Mouse (Mus musculus) adrenal gland, postnatal 25 days (tissue): ENCODE results near the gene Nup35. TPM values are rescaled to one million over a fixed set of nuclear protein-coding genes. Genes with fewer than 3 reads are reported as not detected.

Experiments used
- DNase-seq: peaks from one replicate; pipeline ENCODE4 v3.0.0; 2021; ENCODE audit warnings: mixed read lengths
- microRNA-seq, 2 experiments: library from miRNA; unstranded; fragments of <30 nt; microRNA quantifications; one replicate each; pipeline ENCODE4 v1.2.0; 2021
- total RNA-seq: library from RNA; stranded (reverse); gene quantifications from 2 replicates; pipeline ENCODE4 v1.2.3, GENCODE M21; 2021

Gene Nup35
- total RNA-seq, 1 experiment from 2014 or later: 29.6 TPM

DNA sequence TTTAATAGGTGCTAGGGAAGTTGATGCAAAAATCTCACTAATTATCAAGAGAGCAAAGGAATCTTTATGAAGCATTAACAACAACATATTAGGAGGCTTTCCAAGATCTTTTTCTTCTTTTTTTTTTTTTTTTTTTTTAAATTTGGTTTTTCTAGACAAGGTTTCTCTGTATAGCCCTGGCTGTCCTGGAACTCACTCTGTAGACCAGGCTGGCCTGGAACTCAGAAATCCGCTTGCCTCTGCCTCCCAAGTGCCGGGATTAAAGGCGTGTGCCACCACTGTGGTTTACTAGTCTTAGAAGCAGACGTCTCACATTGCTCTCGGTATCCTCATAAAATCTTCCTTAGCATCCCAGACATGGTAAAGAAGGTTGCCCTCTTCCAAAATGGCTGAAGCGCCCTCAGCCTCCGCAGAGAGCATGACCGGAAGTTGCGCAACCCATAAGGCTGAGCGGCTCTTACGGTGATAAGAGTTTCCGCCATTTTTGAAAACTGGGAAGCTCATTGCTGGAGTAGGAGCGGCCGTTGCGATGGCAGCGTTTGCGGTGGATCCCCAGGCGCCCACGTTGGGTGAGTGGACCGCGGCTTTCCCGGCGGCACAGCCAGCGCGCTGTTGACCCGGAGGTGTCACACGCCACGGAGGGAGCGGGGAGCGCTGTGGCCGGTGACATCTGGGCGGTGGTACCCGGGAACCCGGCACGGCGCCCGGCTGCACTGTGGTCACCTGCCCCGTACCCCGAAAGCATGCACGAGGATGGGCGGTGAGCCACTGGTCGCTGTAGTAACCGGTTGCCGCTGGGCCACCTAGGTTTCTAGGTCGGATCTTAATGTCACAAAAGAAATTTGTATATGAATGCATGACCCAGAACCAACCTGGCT is 21.6 kb downstream of the Nup35 start:
- DNase-seq: peak; percentile 89

DNA sequence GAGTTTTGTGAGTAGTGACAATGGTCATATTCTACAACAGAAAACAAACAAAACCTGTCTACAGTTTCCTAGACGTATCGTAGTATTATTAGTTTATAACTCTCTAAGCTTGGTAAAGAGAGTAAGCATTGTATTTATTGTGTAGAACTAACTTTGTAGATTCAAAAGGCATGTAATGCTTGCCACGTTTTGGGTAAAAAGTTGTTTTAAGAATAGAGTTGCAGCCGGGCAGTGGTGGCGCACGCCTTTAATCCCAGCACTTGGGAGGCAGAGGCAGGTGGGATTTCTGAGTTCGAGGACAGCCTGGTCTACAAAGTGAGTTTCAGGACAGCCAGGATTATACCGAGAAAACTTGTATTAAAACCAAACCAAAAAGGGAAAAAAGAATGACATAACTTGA is 22.4 kb downstream of the Nup35 start:
- DNase-seq: no peak

GRCm38 (mm10) chr2:80639864-80640263 is 22.8 kb downstream of the Nup35 start:
- no peak for DNase-seq

DNA sequence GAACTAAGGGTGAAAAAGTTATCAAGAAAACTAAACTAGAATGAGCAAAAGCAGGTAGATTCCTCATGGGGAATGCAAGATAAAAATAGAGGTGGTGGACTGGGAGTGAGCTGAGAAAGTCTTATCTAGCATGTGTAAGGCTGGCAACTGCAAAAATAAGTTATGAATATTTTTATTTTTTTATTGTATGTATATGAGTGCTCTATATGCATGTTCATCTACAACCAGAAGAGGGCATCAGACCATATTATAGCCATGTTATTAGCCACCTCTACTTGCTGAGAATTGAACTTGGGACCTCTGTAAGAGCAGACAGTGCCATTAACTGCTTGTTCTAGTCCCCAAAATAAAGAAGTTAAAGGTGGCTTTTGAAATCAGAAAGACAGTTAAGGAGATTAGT is 44.4 kb downstream of the Nup35 start:
- DNase-seq: no peak

DNA sequence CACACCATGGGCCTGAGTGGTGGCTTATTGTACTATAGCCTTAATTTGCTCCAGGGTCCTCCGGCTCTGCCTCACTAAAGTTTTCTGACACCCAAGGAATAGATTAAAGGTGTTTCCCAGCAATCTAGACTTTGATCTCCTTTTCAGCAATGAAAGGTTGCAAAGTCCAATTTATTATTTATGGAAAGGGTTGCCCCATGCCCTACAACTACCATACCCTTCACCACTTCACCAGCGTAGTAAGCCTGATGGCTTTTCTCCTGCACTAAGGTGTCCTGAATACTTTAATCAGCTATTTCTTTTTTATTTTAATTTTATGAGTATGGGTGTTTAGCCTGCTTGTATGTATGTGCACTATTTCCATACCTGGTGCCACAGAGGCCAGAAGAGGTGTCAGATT is 45.6 kb downstream of the Nup35 start:
- no peak for DNase-seq

- no peak for DNase-seq
Measured at GRCm38 (mm10) chr2:80667396-80667964, 50.4 kb downstream of the Nup35 start.

GRCm38 (mm10) chr2:80669868-80670666 is 53.0 kb downstream of the Nup35 start:
- DNase-seq: no peak

DNA sequence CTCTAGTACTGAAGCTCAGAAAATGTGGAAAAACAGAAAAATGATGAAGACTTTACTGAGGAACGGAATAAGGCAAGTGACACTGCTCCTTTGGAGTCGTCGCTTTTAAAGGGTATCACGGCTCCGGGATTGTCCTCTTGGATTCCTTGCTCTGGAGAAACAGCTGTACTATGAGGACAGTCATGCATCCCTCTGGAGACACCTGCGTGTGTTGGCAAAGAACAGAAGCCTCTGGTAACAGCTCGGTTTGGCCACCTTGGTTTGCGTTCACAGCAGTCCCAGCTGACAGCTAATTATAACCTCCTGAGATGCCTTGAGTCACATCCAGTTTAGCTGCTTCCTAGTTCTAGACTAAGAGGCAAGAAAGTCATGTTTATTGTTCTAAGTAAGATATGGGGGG is 61.8 kb downstream of the Nup35 start:
- no peak for DNase-seq

DNA sequence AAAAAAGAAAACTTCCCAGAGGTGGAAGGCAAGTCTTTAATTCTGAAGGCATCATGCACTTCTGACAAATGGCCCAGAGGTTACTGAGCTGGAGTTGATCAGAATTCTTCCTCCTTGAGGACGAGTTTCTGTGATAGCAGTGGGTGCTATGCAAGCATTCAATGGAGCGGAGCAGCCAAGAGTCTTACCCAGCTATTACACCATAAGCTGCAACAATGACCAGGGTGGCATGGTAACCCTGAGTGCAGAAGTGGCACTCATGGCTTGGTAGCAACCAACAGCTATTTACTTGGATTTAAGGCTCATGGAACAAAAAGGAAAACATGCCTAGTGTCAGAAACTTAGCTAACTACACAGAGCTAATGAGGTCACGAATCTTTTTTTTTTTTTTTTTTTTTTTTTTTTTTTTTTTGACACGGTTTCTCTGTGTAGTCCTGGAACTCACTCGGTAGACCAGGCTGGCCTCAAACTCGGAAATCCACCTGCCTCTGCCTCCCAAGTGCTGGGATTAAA is 66.7 kb downstream of the Nup35 start:
- no peak for DNase-seq

DNA sequence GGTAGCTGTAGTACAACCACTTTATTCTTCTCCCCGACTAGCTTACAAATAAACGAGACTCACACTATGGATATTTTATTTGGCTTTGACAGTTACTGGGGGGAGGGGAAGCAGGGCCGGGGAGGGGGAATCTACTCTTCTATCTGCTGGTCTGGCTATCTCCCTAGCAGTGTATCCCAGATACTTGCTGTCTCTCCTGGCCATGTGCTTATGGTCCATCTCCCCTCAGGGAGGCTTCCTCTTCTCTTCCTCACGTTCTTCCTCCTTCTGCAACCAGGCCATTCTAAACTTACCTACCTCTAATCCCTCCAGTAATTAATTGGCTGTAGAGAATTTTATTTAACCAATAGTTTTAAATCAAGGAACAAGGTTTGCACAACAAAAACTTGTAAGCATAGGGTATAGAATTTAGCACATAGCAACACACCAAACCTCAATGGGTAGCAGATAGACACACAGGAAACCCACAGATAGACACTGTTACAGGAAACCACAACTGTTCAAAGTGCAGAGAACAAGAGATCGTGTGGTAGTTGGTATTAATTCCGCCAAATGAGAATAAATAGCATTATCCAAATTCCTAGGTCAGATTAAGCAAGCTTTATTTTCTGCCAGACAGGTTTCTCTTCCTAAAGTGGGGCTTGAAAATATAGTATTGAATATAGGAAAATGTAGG is 67.5 kb downstream of the Nup35 start:
- no peak for DNase-seq

GRCm38 (mm10) chr2:80688261-80688660 is 71.2 kb downstream of the Nup35 start:
- DNase-seq: no peak

GRCm38 (mm10) chr2:80707429-80707828 is 90.4 kb downstream of the Nup35 start:
- DNase-seq: no peak

Small RNA genes within 50 kb of the gene (microRNA-seq; reads per million reads assigned to microRNA genes)
- gene Mir684-1: 0 reads per million in 2 experiments

Other genes starting within 250 kb of the Nup35 start
- 175 and 335 TPM in 2 replicates for gene Frzb, start 169.6 kb upstream of the Nup35 start, total RNA-seq
- 174 and 175 TPM in 2 replicates for gene Nckap1, start 35.9 kb upstream of the Nup35 start, total RNA-seq
- gene Dusp19, start 191 bp upstream of the Nup35 start, total RNA-seq: 19.9 and 24.0 TPM in 2 replicates